Mouse (Mus musculus): ENCODE measurements around the gene Stk19.

Stk19 gene

GRCm38 (mm10) chr17:34836856-34837221, at the start of gene Stk19, which contains the start of gene Dxo:
Gene Stk19, minus strand, starts transcription at chr17:34836945.
Gene Dxo, plus strand, starts transcription at chr17:34837019.
- DNase-seq: peak; percentile 93

- no peak for DNase-seq
Observed at GRCm38 (mm10) chr17:34885615-34886014, 48.9 kb upstream of the Stk19 start.

DNA sequence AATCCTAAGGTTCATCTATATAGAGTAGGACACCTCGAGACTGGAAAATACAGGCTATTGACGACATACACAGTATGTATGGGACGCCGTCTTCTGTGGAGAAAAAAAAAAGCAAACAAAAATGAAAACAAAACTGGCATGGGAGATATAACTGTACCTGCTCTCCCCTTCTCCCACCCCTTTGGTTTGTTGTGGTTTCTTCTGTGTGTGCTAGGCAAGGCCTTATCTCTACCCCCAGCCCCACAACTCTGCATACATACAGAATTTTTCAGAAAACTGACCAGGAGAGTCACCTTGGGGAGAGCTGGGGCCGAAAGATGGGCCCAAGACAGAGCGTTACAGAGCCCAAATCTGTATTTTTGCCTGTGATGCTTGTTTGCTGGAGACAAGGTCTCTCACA, 48.0 kb upstream of the Stk19 start:
- no peak for DNase-seq

GRCm38 (mm10) chr17:34883332-34883731, 46.6 kb upstream of the Stk19 start:
- DNase-seq: no peak

DNA sequence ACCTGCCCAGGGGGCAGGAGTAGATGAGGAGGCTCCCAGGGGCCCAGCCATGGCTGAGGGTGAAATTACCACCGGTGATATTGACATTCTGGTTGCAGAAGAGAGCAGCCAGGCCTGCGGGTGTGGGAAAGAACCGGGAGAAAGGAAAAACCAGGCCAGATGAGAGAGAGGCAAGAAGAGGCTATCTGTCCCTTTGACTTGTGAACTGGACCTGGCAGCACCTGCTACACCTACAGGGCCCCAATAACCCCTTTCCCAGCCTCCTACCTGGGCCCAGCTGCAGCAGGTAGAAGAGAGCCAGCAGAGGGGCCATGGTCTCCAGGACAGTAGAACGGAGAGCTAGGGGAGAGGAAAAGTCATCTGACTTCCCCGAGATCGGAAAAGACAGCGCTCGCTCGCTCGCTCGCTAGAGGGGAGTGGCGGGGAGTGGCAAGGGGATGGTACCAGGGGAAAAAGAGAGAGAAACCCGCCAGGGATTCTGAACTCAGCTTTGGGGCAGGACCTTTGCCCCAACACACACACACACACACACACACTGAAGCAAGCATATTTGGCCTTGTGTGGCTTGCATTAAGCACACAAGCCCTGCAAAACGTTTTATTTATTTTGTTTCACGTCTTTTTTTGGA, 45.1 kb upstream of the Stk19 start, which contains the start of gene Gm20547:
TSS of gene Gm20547 (minus strand) at position 360 of the 628 bp plus-strand sequence.
- no peak for DNase-seq

GRCm38 (mm10) chr17:34881166-34881565, 44.4 kb upstream of the Stk19 start:
- no peak for DNase-seq

DNA sequence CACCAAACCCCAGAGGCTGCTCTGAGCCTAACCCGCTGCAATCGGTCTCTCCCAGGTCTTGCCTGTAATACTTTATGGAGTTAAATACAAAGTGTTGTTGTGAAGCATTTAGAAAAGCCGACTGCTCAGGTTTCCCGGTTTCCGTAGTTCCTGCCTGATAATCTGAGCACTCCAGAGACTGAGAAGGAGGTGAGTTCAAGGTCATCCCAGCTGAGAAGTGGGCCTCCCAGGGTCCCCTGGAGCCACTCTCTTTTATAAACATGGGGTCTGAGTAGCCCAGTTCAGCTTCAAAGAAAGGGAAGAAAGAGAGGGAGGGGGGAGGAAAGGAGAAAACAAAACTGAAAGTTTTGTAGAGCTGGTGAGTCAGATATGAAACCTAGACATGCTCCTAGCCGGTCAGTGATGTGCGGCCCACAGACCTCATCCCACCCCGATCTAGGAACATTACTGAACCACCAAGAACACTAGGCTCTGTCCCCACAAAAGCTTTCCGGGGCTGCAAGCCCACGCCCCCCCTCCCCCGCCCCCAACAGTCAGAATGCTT, 42.7 kb upstream of the Stk19 start, which contains the start of gene Zbtb12:
TSS of gene Zbtb12 (plus strand) at position 148 of the 544 bp plus-strand sequence.
- no peak for DNase-seq

GRCm38 (mm10) chr17:34874321-34874720, 37.6 kb upstream of the Stk19 start:
- no peak for DNase-seq

DNA sequence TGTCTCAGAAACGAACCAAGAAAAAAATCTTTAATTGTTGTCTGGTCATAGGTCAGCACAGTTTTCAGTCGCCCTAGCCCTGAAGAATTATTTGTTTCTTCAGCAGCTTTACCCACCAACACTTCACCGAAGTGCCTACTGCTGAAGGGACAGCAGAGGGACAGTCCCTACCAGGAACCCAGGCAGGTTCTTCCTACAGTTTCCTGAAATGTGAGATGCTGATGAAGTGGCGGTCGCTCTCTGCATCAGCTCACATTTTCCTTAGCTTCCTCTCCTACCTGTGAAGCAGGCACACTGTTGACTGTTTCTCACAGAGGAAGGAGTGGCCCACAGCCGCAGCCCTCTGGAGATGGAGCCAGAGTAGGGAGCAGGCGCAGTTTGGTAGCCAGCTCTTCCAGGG, 29.2 kb upstream of the Stk19 start:
- DNase-seq: no peak

DNA sequence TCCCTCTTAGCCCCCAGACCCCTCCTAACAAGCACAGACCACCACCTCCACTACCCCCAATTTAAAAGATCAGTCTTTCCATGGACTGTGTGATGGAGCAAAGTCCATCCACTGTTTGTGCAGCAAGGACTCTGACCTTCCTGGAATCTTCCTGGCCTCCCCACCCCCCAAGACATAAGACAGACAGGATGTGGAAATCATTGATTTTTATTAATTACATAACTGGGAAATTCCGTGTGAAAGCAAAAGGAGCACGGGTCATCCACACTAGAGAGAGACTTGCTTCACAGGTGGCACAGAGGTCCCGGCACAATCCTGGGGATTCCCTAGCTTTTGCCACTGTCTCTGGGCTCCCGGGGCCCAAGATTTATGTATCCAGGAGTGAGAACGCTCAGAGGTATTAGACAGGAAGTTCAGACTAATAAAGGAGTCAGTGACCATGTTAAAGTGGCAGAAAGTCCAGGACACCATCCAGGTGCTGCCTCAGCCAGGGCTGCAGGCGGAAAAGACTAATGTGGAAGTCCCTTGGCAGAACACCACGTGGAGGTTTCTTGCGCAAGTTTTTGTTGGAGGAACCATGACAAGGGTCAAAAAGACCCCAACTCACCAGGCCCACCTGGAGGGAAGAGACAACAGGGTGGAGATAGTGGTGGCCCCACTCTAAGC, 25.8 kb upstream of the Stk19 start, which contains the start of gene Cfb:
TSS of gene Cfb (minus strand) at position 103 of the 666 bp plus-strand sequence.
- DNase-seq: no peak

GRCm38 (mm10) chr17:34861704-34862415, 25.1 kb upstream of the Stk19 start:
- no peak for DNase-seq

- DNase-seq: no peak
Observed at GRCm38 (mm10) chr17:34860514-34860913, 23.8 kb upstream of the Stk19 start.

DNA sequence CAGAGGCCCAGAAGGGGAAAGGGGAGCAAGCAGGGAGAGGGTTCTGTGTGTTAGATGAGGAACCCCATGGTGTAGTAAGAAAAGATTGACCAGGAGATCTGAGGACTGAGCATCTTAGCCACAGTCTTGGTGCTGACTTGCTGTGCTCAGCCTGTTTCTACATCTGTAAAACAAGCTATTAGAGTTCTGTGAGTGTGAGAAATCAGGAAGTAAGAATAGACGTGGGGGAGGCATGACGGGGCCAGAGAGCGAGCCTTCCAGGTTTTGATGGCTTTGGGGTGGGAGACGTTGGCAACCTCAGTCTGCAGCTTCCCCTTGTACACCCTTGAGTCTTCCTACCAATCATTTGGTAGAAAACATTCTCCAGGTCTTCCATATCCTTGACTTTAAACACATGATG, 21.9 kb upstream of the Stk19 start:
- DNase-seq: no peak

GRCm38 (mm10) chr17:34855825-34856224, 19.1 kb upstream of the Stk19 start:
- DNase-seq: peak; percentile 45

GRCm38 (mm10) chr17:34854761-34855160, 18.0 kb upstream of the Stk19 start:
- no peak for DNase-seq

DNA sequence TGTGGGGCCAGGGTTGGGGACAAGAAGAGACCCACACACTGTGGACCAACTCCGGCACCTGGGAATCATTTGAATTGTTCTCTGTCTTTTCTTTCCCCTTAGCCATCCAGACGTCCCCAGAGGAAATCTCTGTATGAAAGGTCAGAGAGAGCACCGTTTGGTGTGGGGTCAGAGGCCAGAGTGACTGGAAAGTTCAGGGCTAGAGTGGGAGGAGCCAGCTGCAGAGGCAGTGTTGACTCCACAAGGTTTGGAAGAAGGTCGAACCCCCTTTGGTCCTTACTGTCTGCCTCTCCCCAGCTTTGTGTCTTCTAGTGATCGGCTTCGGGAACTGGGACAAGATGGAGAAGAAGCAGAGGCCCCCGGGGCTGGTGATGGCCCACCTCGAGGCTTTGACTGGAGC, 16.8 kb upstream of the Stk19 start:
- DNase-seq: no peak

DNA sequence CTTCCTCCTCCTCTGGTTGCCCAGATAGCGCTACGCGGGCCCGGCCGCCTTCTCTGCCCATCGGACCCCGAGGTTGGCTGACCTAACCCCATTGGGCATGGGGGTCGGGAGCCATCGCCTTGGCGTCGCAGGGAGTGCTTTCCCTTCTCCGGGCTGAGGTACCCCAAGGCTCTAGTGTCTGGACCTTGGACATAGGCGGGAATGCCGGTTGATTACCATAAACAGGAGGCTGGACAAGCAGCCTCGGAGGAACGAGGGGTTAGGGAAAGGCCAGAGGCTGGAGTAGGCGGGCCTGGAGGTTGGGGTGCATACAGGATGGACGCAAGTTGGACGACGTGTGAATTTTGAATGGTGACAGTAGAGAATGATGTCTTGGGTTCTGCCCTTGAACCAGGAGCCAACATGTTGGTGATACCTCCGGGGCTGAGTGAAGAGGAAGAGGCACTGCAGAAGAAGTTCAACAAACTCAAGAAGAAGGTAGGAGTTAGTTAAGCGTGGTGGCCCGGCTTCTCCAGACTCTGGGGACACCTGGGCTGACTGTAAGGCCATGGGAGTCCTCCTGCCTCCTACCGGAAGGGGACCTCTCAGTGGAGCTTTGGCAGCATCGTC, 13.9 kb upstream of the Stk19 start:
- no peak for DNase-seq

GRCm38 (mm10) chr17:34849722-34850516, 13.2 kb upstream of the Stk19 start, which contains the start of the genes Skiv2l and Nelfe:
Gene Skiv2l, minus strand, starts transcription at chr17:34850210.
Gene Nelfe, plus strand, starts transcription at chr17:34850391.
- peak; percentile 97 for DNase-seq

DNA sequence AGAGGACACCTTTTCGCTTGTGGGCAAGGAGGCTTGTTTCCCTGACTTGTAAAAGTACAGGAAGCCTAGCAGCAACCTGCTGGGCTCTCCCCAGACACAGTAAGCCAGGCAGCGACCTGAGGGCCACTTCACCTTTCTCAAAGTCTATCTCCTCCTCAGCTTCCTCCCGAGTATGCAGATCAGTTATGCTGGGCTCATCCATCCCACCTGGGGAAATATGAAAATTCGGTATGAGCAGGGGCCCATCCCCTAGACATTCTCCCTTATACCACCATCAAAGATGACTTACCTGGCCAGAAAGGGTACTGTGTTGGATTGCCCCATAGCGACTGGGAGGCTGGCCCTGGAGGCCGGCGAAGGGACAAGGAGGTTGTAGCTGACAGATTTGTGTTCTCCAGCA, 10.9 kb upstream of the Stk19 start:
- DNase-seq: no peak

GRCm38 (mm10) chr17:34847192-34847591, 10.4 kb upstream of the Stk19 start:
- DNase-seq: no peak

GRCm38 (mm10) chr17:34844884-34845283, 8.1 kb upstream of the Stk19 start:
- no peak for DNase-seq

DNA sequence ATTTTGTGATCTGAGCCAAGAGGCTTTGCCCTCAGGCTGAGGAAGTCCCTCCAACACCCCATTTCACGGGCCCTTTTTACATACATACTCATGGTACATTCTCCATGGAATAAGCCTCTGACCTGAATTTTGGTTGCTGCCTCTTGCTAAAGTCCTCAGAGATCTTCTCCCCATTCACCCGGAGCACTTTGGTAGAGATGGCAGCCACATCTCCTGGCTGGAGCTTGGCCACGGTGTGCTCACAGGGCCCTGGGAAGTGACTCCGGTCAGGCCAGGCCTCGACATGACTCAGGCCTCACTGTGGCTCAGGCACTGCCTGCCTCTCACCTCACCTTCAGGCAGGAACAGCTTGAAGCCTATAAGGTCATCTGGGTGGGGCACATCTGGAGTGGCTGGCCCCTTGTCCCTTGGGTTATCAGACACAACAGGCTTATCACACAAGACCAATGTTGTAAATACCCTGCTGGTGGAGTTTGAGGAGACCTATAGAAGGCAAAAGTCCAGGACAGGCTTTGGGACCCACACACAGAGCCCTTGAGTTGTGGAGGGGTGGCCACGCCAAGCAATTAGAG, 4.1 kb upstream of the Stk19 start:
- no peak for DNase-seq

Measured in cerebellum, adult 8-10 months (tissue).